Mouse (Mus musculus): ENCODE measurements around the gene Cdk2ap2.

GRCm38 (mm10) chr19:4057389-4057788 is 39.6 kb upstream of the Cdk2ap2 start:
- TF ChIP-seq CTCF (IDR thresholded peaks at IDR 0.05; ENCODE audit: low read depth) (no peak), EP300 (IDR thresholded peaks at IDR 0.05; ENCODE audit: low read depth) (no peak)
